Mouse (Mus musculus) thymus, adult 2 months (tissue): Measurements from ENCODE around the gene Cyren. TPM values are rescaled to one million over a fixed set of nuclear protein-coding genes. Genes with fewer than 3 reads are reported as not detected.

ENCODE experiments used
- DNase-seq: peaks from one replicate; pipeline ENCODE4 v3.0.0; 2021
- H3K27ac ChIP-seq: fragments of 200-500 bp; 2 replicates; pipeline ENCODE4 v1.5.1; 2012; ENCODE audit warnings: low read length, control low read depth; ENCODE audit not compliant: control insufficient read depth, insufficient read depth
- H3K27me3 ChIP-seq: fragments of 200-500 bp; 2 replicates; pipeline ENCODE4 v1.6.1; 2012; ENCODE audit warnings: mild to moderate bottlenecking, low read length, moderate library complexity, mixed read lengths; ENCODE audit not compliant: control insufficient read depth, insufficient read depth
- H3K36me3 ChIP-seq: fragments of 200-500 bp; 2 replicates; pipeline ENCODE4 v1.6.1; 2012; ENCODE audit warnings: mild to moderate bottlenecking, low read length, moderate library complexity; ENCODE audit not compliant: control insufficient read depth, insufficient read depth
- H3K4me1 ChIP-seq: fragments of 200-500 bp; replicated peaks from 2 replicates; pipeline ENCODE4 v1.6.1; 2012; ENCODE audit warnings: low read length; ENCODE audit not compliant: control insufficient read depth, insufficient read depth
- H3K4me3 ChIP-seq: fragments of 200-500 bp; 2 replicates; pipeline ENCODE4 v1.5.1; 2012; ENCODE audit warnings: mild to moderate bottlenecking, low read length, control low read depth, moderate library complexity; ENCODE audit not compliant: control insufficient read depth, insufficient read depth
- CTCF ChIP-seq: fragments of 200-500 bp; IDR thresholded peaks from 2 replicates; pipeline ENCODE4 v1.5.1; 2012; ENCODE audit warnings: mild to moderate bottlenecking, control low read depth, low read length, moderate library complexity, borderline replicate concordance; ENCODE audit not compliant: control insufficient read depth, poor library complexity, insufficient read depth; ENCODE audit errors: extremely low read depth
- POLR2A ChIP-seq: fragments of 200-500 bp; IDR thresholded peaks from 2 replicates; pipeline ENCODE4 v1.6.1; 2012; ENCODE audit warnings: mild to moderate bottlenecking, low read length, control low read depth, moderate library complexity; ENCODE audit not compliant: control insufficient read depth, poor library complexity, insufficient read depth; ENCODE audit errors: extremely low read depth
- WGBS: fragments of 180-500 bp; shearing (Covaris S2); methylation state at CpG from one replicate; pipeline ENCODE4 v1.1.7; 2018; 5-methylcytosine and 5-hydroxymethylcytosine counted together
- polyA plus RNA-seq: library from polyadenylated mRNA; depleted of rRNA; stranded (reverse); fragments of >200 nt; gene quantifications from 2 replicates; pipeline ENCODE4 v1.2.3, GENCODE M21; 2012

Cyren gene
- polyA plus RNA-seq, 1 experiment, result 20.1 TPM

GRCm38 (mm10) chr6:34869225-34869915 is 8.5 kb downstream of the Cyren start:
- DNase-seq, result peak; percentile 63
- H3K36me3 ChIP-seq, result no peaks in the 10 kb centered on the region
- peaks cover 30% of the 10 kb centered on the region for H3K4me1 ChIP-seq
- no peak overlapping the region for H3K4me3 ChIP-seq
- no peaks in the 10 kb centered on the region for H3K27me3 ChIP-seq
- 10% methylated on average over 13 of the region's 13 CpGs for WGBS
- peak overlapping the region; percentile 57 for H3K27ac ChIP-seq
- TF ChIP-seq CTCF (no peak), POLR2A (no peak)

DNA sequence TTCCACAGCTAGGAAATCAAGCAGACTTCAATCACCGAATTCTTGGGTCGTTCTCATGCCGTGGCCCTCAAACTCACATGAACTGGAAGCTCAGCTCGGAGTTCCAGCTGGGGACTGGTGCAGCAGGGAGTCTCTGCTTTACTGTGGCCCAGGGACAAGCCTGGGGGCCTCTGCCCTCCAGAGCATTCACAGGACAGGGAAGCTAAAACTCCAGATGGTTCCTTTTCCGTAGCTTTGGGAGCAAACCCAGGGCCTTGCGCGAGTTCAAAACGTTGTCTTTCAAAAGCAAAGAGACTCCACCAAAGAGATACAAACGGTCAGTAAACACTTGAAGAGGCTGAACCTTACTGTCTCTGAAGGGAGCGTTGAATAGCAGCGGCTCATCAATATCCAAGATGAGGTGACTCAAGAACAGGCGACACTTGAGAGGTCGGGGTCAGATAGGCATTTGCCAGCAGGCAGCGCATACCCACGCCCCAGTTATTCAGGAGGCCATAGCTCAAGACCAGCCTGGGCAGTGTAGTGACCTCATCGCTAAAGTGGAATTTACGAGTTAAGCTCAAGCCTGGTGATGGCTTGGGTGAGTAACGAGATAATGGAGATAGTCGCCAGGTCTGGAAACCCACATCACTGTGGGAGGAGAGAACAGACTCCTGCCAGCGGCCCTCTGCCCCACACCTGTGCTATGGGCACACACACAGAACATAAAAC is 9.2 kb downstream of the Cyren start:
- peaks cover 31% of the 10 kb centered on the region for H3K4me1 ChIP-seq
- H3K4me3 ChIP-seq, result no peak overlapping the region
- no peak for TF ChIP-seq CTCF
- no peak for TF ChIP-seq POLR2A
- 77% methylated on average over 20 of the region's 20 CpGs for WGBS
- H3K36me3 ChIP-seq, result no peaks in the 10 kb centered on the region
- H3K27ac ChIP-seq, result peak overlapping the region; percentile 2; the same call in 1 of the 2 replicates
- DNase-seq, result no peak
- no peaks in the 10 kb centered on the region for H3K27me3 ChIP-seq

DNA sequence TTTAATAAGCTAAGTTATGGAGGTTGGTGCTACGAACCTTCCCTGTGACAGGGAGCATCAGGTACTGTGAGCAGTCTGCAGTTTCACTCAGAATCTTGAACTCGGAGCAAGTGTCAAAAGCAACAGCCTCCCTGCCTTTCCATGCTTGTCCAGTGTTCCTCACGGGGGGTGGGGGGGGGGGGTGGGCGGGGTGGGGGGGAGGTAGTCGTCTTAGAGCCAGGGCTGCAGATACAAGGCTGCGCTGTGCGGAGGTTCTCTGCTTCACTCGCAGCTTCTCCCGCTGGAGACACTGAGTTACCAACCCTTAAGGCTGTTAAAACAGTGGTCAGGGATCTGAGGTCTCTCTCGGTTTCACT is 9.9 kb downstream of the Cyren start:
- Histone ChIP-seq H3K4me3 (no peak overlapping the region), H3K27me3 (no peaks in the 10 kb centered on the region), H3K36me3 (no peaks in the 10 kb centered on the region), H3K4me1 (peaks cover 35% of the 10 kb centered on the region), H3K27ac (no peak overlapping the region)
- TF ChIP-seq POLR2A, result no peak
- no peak for TF ChIP-seq CTCF
- no peak for DNase-seq
- 73% methylated on average over 10 of the region's 10 CpGs for WGBS

GRCm38 (mm10) chr6:34867301-34867994 is 10.4 kb downstream of the Cyren start:
- no peak for DNase-seq
- H3K27ac ChIP-seq, result no peak overlapping the region
- no peaks in the 10 kb centered on the region for H3K36me3 ChIP-seq
- 77% methylated on average over 16 of the region's 16 CpGs for WGBS
- TF ChIP-seq CTCF (no peak), POLR2A (no peak)
- H3K27me3 ChIP-seq, result no peaks in the 10 kb centered on the region
- no peak overlapping the region for H3K4me3 ChIP-seq
- peaks cover 35% of the 10 kb centered on the region for H3K4me1 ChIP-seq

DNA sequence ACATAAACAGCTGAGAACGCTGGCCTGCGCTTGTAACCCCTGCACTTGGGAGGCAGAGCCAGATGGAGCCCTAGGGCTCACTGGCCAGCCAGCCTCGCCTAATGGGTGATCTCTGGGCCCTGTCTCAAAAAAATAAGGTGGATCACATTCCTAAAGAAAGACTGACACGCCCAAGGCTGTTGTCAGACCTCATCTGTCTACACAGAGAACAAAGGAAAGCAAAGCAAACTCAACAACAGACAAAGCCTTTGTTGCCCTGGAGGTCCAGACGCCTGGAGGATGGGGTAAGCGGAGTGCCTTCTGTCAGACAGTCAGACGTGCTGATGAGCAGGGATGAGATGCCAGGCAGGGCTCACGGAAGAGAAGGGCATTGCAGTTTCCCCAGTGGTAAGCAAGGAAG is 11.1 kb downstream of the Cyren start:
- Histone ChIP-seq H3K27me3 (no peaks in the 10 kb centered on the region), H3K27ac (peak overlapping the region; percentile 19; the same call in 1 of the 2 replicates), H3K4me1 (peaks cover 38% of the 10 kb centered on the region), H3K36me3 (no peaks in the 10 kb centered on the region), H3K4me3 (no peak overlapping the region)
- DNase-seq, result no peak
- no peak for TF ChIP-seq POLR2A
- no peak for TF ChIP-seq CTCF
- WGBS, result 93% methylated on average over 8 of the region's 8 CpGs

GRCm38 (mm10) chr6:34865711-34866593 is 11.9 kb downstream of the Cyren start:
- H3K27ac ChIP-seq, result no peak overlapping the region
- TF ChIP-seq CTCF, result no peak
- no peak for TF ChIP-seq POLR2A
- no peaks in the 10 kb centered on the region for H3K36me3 ChIP-seq
- H3K4me3 ChIP-seq, result no peak overlapping the region
- H3K4me1 ChIP-seq, result peaks cover 44% of the 10 kb centered on the region
- WGBS, result 67% methylated on average over 7 of the region's 7 CpGs
- DNase-seq, result no peak
- H3K27me3 ChIP-seq, result no peaks in the 10 kb centered on the region
